Mouse (Mus musculus): Measurements from ENCODE around the gene Homer2.

DNA sequence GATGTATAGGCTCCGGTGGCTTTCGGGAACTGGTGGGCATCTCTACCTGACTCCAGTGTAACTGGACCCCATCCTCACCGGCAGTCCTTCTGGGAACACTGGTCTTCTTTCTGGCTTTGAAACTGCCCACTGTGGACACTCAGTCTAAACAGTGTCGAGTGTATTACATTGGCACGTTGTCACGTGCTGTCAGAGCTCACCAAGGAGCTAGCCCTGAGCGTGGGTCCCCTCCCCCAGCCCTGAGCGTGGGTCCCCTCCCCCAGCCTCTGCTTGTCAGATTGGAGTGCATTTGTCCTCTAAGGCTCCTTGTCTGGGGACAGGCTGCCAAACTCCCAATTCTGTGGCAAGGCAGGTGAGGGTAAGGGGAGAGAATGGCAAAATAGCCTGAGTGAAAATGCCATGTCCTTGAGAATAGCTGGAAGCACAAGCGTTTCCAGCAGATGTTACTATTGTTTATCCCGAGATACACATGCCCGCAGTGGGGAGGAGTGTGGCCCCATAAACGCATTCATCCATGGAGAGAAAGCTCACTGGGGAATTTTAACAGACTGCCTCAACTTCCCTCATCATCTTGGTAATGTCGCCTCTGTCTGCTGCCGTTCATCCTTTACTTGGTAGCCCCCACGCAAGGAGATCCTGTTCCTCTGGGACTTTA lies 33.8 kb downstream of the Homer2 start:
- TF ChIP-seq GATA1 (IDR thresholded peaks at IDR 0.05; ENCODE audit: borderline replicate concordance, low read length) (no peak), FLI1 (IDR thresholded peaks at IDR 0.05; ENCODE audit: low read length) (no peak)

Data from megakaryocyte, embryonic 14.5 days (primary cell).